Mouse (Mus musculus) cerebellum, adult (tissue): ENCODE measurements around the gene Acvr1b.

Experiments used
- ATAC-seq: cut with Nextera tagmentation; 2 replicates; pipeline ENCODE4 v1.9.2; 2017; ENCODE audit warnings: mild to moderate bottlenecking, moderate library complexity, mixed read lengths; ENCODE audit not compliant: insufficient number of reproducible peaks, low FRiP score, low TSS enrichment

Gene Acvr1b

DNA sequence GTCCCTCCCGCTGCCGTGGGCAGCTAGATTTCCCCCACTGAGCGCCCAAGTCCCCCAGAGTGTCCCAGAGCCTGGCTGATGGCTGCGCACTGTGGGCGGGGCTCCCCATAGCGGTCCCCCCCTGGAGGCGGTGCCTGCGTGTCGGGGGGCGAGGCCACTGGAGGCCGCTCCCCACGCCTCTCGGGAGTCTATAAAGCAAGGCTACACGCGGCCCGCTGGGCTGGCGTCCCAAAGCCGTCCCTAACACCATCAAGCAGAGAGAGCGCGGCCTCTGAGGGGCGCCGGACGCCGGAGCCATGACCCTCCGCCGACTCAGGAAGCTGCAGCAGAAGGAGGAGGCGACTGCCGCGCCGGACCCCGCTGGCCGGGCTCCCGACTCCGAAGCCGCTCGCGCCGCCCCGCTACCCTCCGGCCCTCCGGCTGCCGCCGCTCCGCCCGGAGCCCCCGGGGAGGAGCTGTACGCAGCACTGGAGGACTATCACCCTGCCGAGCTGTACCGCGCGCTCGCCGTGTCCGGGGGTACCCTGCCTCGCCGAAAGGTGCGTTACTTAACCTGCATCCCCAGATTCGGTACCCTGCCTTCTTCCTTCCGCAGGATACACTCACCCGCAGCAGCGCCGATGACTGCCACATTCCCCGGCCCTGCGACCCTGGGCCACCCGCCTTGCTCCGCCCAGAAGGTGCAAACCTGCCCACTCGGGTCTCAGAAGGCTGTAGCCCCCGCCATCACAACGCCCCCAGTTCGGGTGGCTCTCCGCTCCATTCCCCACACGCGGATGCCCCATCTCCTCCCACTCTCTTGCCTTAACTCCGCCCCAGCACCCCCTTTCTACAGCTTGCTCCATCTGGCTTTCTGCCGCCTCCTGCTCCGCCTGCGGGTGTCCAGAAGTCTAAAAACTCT, 50.4 kb downstream of the Acvr1b start, which contains the start of gene Grasp:
TSS of gene Grasp (plus strand) at position 183 of the 901 bp plus-strand sequence.
- ATAC-seq: peak; percentile 71

DNA sequence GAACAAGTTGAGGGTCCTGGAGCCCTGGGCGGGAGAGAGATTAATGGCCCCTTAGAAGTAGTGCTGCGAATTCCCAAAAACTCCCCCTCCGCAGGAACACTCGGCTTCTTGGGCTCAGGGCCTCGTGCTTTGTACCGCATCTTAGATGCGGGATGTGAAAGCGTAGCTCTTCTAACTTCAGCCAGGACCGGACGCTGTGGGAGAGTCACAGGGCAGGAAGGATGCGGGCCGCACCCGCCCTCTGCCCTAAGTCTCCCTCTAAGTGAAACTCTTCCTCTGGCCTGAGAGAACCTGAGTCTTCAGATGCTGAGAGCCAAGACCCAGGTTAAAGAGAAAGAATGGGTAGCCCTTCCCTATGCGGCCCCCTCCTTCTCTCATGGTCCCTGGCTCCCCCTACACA, 51.1 kb downstream of the Acvr1b start:
- ATAC-seq: no peak

DNA sequence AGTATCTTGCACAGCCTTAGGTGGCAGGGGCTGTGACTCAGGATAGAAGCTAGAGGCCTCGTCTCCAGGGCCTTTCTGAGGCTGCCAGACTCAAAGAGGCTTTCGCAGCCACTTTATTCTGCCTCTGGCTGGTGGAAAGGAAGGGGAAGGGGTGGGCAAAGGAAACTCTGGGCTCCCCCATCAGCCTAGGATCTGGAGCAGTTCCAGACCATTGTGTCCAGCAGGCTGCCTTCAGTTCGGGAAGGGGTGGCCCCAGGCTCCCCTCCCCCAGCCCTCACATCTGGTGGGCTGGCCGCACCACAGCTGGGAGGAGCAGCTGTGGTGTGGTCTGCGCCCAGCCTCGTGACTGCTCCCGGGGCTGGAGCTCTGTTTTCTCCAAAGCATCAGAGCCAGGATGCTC, 54.1 kb downstream of the Acvr1b start:
- ATAC-seq: no peak

DNA sequence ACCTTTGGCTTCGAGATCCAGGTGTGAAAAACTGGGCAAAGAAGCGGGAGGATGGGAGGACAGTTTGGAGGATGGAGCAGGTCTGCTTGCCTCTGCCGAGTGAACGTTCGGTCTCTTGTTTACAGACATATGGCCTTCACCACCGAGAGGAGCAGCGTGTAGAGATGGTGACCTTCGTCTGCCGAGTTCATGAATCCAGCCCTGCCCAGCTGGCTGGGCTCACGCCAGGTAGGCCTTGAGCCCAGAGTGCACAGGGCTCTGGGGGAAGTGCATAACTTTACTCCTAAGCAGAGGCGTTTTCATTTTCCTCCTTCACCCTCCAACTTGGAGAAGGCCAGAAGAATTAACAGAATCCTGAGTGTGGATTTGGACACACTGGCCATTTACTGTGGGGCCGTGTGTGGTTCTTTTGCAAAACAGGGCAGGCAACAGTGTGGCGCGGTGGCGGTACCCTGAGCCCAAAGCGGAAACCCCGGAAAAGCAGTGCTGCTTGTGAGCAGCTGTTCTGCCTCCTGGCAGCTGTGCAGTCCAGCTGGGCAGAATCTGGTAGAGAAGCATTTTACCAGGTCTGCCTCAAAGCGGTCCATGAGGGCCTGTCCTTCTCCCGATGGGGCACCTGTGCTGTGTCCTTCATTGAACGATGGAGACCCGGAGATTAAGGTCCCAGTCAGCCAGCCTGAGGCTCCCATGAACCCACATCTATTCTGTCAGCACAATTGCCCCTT, 55.2 kb downstream of the Acvr1b start:
- ATAC-seq: no peak

DNA sequence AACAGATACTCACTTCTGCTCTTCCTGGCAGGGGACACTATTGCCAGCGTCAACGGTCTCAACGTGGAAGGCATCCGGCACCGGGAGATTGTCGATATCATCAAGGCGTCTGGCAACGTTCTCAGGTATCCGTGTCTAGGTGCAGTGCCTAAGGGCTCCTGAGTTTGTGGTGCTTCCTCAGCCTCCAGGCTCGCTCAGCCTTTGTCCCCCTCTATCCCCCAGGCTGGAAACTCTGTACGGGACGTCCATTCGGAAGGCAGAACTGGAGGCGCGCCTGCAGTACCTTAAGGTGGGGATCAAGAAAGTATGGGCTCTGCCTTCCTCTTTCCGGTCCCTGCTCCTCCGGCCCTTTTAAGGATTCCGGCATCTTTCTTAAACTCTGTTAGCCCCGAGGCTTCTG, 56.6 kb downstream of the Acvr1b start:
- no peak for ATAC-seq

DNA sequence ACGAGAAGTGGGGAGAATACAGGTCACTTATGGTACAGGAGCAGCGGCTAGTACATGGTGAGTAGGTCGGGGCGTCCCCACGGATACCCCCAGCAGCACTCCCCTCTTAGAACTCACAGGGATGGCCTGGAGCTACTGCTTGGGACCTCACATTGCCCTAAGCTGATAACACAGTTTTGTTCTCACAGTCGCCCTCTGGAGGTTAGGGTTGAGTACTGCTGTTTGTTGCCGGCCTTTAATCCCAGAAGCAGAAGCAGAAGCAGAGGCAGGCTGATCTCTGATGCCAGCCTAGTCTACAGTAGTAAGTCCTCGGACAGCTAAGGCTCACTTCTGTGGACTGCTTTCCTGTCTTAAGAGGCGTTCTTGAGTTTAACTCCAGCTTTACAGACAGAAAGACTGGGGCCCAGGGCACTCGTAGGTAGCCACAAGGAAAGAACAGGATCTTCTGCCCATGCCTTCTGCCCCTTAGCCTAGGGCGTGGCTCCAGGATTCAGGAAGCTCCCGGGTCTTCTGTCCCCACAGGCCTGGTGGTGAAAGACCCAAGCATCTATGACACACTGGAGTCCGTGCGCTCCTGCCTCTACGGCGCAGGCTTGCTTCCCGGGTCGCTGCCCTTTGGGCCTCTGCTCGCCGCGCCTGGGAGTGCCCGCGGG, 57.3 kb downstream of the Acvr1b start:
- ATAC-seq: no peak

DNA sequence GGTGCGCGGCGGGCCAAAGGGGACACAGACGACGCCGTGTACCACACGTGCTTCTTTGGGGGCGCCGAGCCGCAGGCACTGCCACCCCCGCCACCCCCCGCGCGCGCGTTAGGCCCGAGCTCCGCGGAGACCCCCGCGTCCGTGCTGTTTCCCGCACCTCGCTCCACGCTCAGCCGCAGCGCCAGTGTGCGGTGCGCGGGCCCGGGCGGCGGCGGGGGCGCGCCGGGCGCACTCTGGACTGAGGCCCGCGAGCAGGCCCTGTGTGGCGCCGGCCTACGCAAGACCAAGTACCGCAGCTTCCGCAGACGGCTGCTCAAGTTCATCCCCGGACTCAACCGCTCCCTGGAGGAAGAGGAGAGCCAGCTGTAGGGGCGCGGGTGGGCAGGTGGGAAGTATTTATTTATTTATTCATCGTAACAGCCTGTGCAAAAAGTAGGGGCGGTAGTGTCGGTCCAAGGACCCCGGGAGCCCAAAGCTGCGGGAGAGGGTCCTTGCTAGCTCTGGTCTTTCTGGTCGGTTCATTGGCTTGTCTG, 57.8 kb downstream of the Acvr1b start:
- ATAC-seq: no peak

DNA sequence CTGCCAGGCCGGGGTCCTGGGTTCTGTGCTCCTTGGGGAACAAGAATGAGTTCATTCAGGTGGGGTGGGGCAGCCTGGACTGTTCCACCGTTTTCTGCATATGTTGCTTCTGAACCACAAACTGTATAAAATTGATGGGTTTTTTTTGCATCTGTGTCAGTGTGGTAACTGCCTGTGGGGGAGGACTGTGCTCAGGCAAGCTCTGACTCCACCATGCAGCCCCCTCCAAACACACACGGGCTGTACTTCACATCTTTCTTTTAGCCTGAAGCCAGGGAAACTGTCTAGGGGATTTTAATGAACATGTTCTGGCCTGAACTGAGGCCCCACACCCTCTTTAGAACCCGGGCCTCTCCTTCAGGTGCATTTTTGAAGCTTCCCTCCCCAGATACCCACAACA, 58.7 kb downstream of the Acvr1b start:
- ATAC-seq: no peak

DNA sequence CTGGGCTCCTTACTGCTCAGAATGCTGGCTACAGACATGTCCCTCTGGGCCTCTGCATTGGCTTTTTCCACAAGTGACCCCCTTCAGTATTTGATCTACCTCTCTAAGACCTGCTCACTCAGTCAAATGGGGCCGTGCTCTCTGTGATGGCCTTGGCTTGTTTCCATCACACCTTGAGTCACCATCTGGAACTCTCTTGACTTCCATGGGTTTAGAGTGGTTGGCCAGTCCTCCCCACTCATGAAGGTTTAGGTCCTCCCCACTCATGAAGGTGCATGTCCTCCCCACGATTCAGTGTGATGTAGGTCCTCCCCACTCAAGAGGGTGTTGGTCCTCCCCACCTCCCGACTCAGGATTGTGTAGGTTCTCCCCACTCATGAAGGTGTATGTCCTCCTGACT, 59.3 kb downstream of the Acvr1b start:
- ATAC-seq: no peak

DNA sequence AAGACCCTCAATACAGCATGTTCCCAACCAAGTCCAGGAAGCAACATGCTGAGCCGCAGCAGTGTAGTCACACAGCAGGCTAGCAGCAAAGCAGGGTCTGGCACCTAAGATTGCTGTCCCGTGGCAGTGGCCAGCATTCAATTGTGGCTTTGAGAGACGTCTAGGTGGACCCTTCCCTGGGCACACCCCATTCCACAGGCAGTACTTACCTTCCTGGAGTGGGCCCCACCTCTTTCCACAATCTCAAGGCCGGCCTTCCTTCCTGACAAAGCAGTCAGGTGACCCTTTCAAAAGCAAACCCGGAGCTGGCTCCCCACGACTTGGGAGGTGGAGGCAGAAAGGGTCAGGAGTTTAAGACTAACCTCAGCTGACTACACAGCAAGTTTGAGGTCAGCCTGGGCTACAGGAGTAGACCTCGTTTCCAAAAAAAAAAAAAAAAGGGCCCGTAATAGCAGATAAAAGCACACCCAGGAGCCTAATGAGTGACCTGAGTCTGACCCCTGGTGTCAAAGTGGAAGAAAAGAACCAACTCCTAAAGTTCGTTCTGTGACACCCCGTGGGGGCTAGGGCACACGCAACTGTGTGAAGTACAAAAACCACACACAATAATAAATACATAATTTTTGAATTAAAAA, 59.9 kb downstream of the Acvr1b start:
- no peak for ATAC-seq

DNA sequence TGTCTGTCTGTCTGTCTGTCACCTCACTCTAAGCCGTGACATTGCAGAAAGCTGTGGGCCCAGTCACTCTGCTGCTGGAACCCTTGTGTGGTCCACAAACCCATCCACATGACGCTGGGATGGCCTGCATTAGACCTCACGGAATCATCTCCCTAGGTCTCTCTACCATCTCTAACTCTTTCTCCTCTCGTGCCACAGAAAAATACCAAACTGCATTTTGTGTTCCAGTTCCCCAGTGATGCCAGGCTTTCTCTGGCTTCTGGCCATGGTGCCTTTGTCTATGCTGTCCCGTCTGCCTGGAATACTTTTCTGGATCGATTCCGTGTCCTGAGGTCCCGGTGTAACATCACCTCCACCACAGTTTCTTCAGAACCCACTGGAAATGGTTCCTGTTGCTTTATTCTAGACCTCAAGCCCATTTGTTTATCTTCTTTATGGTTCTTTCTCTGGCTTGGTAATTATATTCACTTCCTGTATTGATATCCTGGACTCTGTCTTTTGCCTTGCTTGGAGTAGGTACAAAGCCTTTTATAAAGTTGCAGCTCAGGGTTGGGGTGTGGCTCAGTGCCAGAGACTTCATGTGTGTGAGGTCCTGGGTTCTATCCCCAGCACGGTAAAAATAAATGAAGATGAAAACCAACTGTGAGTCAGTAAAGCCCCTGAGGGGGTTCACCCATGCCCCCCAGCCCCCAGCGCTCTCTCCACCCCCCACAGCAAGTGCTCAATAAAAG, 60.9 kb downstream of the Acvr1b start:
- ATAC-seq: no peak

DNA sequence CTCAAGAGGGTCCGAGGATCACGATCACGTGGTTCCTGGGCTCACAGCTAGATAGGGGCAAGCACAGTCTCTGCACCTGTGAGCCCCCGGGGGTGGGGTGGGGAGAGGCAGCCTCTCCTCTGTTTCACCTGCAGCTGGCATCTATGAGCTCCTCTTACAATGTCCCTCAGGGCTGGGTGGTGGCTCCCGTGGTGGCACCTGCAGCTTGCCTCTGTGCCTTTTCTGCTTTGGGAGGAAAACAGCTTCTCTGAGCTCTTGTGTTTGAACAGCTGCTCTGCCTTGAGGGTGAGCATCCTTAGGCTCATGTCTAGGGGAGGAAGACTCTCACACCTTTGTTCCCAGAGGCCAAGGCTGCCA, 61.5 kb downstream of the Acvr1b start:
- ATAC-seq: no peak

DNA sequence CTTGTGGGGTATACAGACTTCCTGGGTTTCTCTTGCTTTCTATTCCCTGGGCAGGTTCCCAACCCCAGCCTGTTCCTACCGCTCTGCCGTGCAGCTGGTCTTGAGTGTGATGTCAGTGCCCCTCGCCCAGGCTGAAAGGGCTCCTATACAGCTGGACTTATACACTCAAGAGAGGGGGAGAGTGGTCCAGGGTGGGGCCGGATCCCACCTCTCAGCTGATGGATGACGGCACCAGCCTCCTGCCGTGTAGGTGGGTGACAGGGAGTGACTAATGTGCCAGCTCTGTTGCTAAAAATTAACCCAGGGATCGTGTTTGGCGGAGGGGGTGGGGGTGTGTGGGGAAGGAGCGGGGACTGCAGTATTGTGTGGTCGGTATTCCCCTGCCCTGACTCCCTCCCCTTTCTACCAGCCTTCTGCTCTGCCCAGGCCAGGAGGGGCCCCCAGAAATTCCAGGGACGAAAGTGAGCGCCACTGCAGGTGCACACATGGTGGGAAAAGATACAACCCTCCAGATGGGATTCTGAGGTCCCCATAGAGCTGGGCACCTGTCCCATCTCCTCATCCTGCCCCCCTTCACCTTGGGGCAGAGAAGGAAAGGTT, 62.0 kb downstream of the Acvr1b start:
- ATAC-seq: no peak

DNA sequence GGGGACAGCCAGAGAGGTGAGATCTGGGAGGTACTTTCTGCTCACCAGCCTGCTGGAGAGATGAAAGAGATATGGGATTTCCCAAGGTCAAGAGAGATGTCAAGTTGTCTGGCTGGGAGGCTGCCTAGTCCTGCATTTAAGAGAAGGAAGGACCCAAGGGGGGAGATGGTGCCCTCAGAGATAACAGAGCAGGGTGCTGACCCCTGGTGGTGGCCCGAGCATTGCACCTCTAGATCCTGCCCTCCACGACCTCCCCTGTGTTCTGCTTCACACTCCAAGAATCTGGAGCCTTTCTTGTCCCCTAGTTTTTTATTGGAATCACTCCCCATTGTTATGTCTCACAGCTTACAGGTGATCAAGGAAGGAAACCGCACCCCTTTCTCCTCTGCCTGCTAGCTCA, 63.0 kb downstream of the Acvr1b start:
- ATAC-seq: no peak

DNA sequence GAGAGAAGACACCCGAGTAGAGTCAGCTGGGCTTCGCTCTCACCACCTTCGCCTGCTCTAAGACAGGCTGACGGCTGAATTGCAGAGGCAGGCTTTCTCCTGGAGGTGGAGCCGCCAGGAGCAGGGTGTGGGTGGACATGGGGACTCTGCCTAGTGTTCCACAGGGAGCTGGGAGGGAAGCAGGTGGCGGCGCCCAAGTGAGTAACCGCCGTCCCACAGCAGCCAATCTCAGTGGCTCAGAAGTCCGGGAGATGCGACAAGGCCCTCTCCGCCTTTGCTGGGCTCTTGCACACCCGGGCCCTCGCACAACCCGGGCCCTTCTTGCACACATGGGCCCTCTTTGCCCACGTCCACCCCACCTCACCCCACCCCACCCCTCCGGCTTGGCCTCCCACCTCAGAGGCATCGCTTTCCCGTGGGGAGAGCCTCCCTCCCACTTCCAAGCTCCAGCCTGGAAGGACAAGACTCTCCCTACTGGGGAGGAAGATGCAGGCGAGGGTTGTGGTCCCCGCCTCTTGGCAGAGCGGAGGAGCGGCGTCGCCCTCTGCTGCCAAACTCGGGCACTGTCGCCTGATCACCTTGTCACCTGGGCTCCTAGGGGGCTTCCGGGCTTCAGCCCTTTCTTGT, 65.1 kb downstream of the Acvr1b start:
- 0 out of 2 replicates have a peak, but pooled peaks have one; percentile 42 for ATAC-seq

DNA sequence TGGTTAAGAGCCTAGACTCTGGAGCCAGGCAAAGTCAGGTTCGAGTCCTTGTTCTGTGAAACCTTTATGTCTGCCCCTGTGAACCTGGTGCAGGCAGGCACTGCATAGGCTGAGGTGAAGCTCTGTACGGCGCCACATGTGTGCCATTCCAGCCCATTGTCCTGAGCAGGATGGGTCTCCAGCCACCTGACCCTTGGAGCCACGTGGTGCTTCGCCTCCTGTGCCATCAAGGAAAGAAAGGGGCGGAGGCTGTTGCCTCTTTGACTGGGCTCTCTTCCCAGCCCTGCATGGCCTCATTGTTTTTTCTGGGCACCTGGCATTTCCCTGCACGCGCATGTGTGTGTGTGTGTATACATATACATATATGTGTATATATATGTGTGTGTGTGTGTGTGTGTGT, 66.0 kb downstream of the Acvr1b start:
- ATAC-seq: no peak

DNA sequence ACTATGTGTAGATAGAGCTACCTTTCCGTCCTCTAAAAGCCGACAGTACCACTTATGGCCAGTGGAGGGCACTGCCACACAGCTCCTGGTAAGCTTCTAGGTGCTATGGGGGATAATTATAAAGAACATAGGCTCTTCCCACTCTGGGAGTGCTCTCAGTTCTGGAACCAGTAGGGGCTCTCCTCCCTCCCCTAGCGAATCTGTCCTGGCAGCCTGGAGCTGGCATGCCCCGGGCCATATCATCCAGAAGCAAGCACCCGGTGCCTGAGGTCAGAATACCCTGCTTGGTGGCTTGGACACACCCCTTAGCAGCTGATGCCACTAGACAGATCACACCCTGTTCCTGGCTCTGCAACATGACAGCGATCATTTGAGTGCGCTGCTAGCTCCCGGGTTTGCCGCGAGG, 66.9 kb downstream of the Acvr1b start:
- peak; percentile 37; the same call in 1 of the 2 replicates for ATAC-seq

DNA sequence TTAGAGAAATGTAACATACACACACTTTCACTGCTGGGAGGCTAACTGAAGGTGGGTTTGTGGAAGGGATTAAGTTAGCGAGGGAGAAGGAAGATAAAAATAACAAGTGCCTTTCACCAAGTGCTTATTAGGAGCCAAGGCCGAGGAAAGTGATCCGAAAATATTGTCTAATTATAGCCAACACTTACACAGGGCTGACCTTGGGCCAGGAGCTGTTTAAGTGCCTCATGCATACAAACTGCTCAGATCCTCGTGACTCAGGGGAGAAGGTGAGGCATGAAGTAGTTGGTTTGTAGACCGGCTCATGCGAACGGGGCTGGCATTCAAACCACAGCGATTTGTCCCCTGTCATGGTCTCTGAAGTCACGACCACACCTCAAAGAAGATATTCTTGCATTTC, 67.4 kb downstream of the Acvr1b start:
- ATAC-seq: no peak

DNA sequence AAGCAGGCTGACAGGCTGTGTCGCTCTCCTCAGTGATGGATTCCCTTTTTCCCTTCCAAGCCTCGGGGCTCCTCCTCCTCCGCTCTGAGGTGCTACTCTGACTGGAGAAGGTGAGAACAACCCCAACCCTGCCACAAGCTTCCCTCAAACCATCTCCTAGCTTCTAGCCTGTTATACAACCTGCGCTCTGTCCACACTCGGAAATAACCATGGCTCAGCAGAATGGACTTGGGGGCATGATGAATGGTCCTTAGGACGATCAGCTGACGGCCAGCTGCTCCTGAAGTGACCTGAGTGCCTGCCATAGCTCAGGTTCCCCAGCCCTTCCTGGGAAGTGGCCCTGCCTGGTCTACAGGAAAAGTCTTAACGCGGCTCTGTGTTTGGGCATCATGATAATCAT, 68.0 kb downstream of the Acvr1b start:
- ATAC-seq: no peak
